Mouse (Mus musculus) right cerebral cortex, postnatal 25 days (tissue): ENCODE measurements around the gene Ntf5.

Source experiments
- DNase-seq: peaks from one replicate; pipeline ENCODE4 v3.0.0; 2022

Ntf5 gene

GRCm38 (mm10) chr7:45436444-45436843 lies 22.9 kb downstream of the Ntf5 start:
- DNase-seq, result no peak

- DNase-seq, result no peak
Measured at GRCm38 (mm10) chr7:45437046-45437445, 23.6 kb downstream of the Ntf5 start.

GRCm38 (mm10) chr7:45437521-45438276 lies 24.2 kb downstream of the Ntf5 start, which contains the start of gene Ruvbl2:
Gene Ruvbl2 (minus strand): TSS chr7:45438096.
- no peak for DNase-seq

GRCm38 (mm10) chr7:45443526-45444420 lies 30.3 kb downstream of the Ntf5 start:
- no peak for DNase-seq

GRCm38 (mm10) chr7:45446589-45446988 lies 33.1 kb downstream of the Ntf5 start:
- no peak for DNase-seq

- DNase-seq, result no peak
Measured at GRCm38 (mm10) chr7:45447325-45447990, 34.0 kb downstream of the Ntf5 start.

- no peak for DNase-seq
Measured at GRCm38 (mm10) chr7:45449974-45450373, 36.5 kb downstream of the Ntf5 start.

- peak; percentile 84 for DNase-seq
Measured at GRCm38 (mm10) chr7:45451344-45451982, 38.0 kb downstream of the Ntf5 start.

GRCm38 (mm10) chr7:45454971-45455370 lies 41.5 kb downstream of the Ntf5 start:
- no peak for DNase-seq

GRCm38 (mm10) chr7:45455932-45456696 lies 42.6 kb downstream of the Ntf5 start:
- DNase-seq, result no peak

GRCm38 (mm10) chr7:45456721-45457203 lies 43.3 kb downstream of the Ntf5 start:
- no peak for DNase-seq

GRCm38 (mm10) chr7:45457204-45458060 lies 43.9 kb downstream of the Ntf5 start:
- no peak for DNase-seq

GRCm38 (mm10) chr7:45458748-45459563 lies 45.5 kb downstream of the Ntf5 start:
- peak; percentile 65 for DNase-seq

GRCm38 (mm10) chr7:45459564-45460140 lies 46.2 kb downstream of the Ntf5 start, which contains the start of gene Ftl1:
Gene Ftl1 (minus strand): TSS chr7:45459884.
- DNase-seq, result peak; percentile 94

GRCm38 (mm10) chr7:45460377-45460776 lies 46.9 kb downstream of the Ntf5 start:
- no peak for DNase-seq

- no peak for DNase-seq
Measured at GRCm38 (mm10) chr7:45460860-45461314, 47.4 kb downstream of the Ntf5 start.

- DNase-seq, result no peak
Measured at GRCm38 (mm10) chr7:45461326-45461725, 47.8 kb downstream of the Ntf5 start.

GRCm38 (mm10) chr7:45461781-45462180 lies 48.3 kb downstream of the Ntf5 start:
- no peak for DNase-seq

- no peak for DNase-seq
Measured at GRCm38 (mm10) chr7:45462325-45462724, 48.8 kb downstream of the Ntf5 start.
